Mouse (Mus musculus) mature B cell (primary cell): Measurements from ENCODE around the gene Plcxd3.
"Not testable (repeated sequence)": the region's sequence is repeated elsewhere in the genome, so short reads cannot be mapped to it uniquely, and the experiment has no call there.

Experiments
- in situ Hi-C: fragments of 300-500 bp; cut with MboI; formaldehyde crosslinking; loops from 2 replicates; pipeline ENCODE4 v1.14.3; 2019

The Plcxd3 gene

DNA sequence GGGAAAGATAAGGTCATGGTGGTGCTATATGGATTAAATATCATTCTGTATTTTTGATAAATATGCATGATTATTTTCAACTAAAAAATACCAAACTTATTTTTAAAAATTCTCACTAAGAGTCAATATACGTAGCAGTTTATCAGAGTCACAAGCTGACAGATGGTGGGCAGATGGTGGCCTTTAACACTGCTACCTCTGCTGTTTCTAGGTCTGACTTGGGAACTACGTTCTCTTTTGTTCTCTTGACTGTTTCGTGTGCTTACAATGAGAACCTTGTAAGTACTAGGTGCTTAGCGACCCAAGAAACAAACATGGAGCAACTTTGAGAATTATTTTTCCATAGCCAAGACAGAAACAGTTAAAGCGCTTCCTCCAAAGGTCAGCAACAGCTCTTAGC is 183.8 kb downstream of the Plcxd3 start:
- in situ Hi-C loops, result no loop called here

- in situ Hi-C loops, result no loop called here
Measured at GRCm38 (mm10) chr15:4561431-4561970, 186.2 kb downstream of the Plcxd3 start.

DNA sequence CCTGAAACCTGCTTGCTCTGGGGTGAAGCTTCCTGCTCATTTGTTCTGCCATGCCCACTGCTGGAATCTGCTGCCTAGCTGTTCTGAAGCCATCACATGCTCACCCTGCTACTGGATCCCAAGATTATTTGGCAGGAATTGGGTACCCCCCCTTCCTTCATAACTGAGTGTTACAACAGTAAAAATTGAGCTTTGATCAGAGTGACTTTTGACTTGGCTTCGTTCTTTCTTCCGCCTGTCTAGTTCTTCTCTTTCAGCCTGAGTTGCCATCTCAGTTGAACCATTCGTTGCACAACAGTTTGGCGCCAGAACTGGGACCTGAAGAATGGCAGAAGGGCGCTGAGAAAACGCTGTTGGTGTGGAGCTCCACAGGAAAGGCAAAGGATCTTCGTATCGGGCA is 220.2 kb downstream of the Plcxd3 start:
- in situ Hi-C loops, result not testable (repeated sequence)

- in situ Hi-C loops, result not testable (repeated sequence)
Measured at GRCm38 (mm10) chr15:4598661-4599060, 223.4 kb downstream of the Plcxd3 start.

DNA sequence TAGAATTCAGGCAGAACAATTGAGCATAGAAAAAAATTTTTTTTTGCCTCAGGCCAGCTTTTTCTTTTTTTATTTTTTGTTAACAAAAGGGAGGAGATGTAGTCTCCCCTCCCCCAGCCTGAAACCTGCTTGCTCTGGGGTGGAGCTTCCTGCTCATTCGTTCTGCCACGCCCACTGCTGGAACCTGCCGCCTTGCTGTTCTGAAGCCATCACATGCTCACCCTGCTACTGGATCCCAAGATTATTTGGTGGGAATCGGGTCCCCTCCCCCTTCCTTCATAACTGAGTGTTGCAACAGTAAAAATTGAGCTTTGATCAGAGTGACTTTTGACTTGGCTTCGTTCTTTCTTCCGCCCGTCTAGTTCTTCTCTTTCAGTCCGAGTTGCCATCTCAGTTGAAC is 224.0 kb downstream of the Plcxd3 start:
- in situ Hi-C loops, result not testable (repeated sequence)

- in situ Hi-C loops, result no loop called here
Measured at GRCm38 (mm10) chr15:4605630-4606029, 230.3 kb downstream of the Plcxd3 start.
